Mouse (Mus musculus) liver, embryonic 12.5 days (tissue): ENCODE measurements around the gene Gm17374. TPM values are rescaled to one million over a fixed set of nuclear protein-coding genes. Genes with fewer than 3 reads are reported as not detected.
"Not testable (repeated sequence)": the region's sequence is repeated elsewhere in the genome, so short reads cannot be mapped to it uniquely, and the experiment has no call there.

Experiments used
- ATAC-seq: fragments of 200-750 bp; cut with Nextera tagmentation; 2 replicates; pipeline ENCODE4 v1.8.0; 2017; ENCODE audit warnings: moderate number of reproducible peaks, mild to moderate bottlenecking, moderate library complexity
- H3K27ac ChIP-seq: fragments of 300-500 bp; sonication (generic); 2 replicates; pipeline ENCODE4 v1.5.1; 2016; ENCODE audit warnings: mild to moderate bottlenecking
- H3K27me3 ChIP-seq: fragments of 300-500 bp; sonication (generic); replicated peaks from 2 replicates; pipeline ENCODE4 v1.6.1; 2016; ENCODE audit warnings: mild to moderate bottlenecking, moderate library complexity
- H3K36me3 ChIP-seq: fragments of 300-500 bp; sonication (generic); 2 replicates; pipeline ENCODE4 v1.6.1; 2016; ENCODE audit warnings: mild to moderate bottlenecking, moderate library complexity
- H3K4me1 ChIP-seq: fragments of 300-500 bp; sonication (generic); 2 replicates; pipeline ENCODE4 v1.6.1; 2016
- H3K4me2 ChIP-seq: fragments of 300-500 bp; sonication (generic); 2 replicates; pipeline ENCODE4 v1.6.1; 2016; ENCODE audit warnings: mild to moderate bottlenecking, moderate library complexity
- H3K4me3 ChIP-seq: fragments of 300-500 bp; sonication (generic); 2 replicates; pipeline ENCODE4 v1.5.1; 2016; ENCODE audit warnings: mild to moderate bottlenecking, moderate library complexity
- H3K9ac ChIP-seq: fragments of 300-500 bp; sonication (generic); 2 replicates; pipeline ENCODE4 v1.6.1; 2016; ENCODE audit warnings: mild to moderate bottlenecking, moderate library complexity
- H3K9me3 ChIP-seq: fragments of 300-500 bp; sonication (generic); replicated peaks from 2 replicates; pipeline ENCODE4 v1.6.1; 2016; ENCODE audit warnings: mild to moderate bottlenecking, moderate library complexity
- WGBS: fragments of 180-500 bp; shearing (Covaris S2); methylation state at CpG from one replicate; pipeline ENCODE4 v1.1.7; 2016; ENCODE audit not compliant: insufficient replicate concordance; 5-methylcytosine and 5-hydroxymethylcytosine counted together
- polyA plus RNA-seq: library from polyadenylated mRNA; unstranded; fragments of >200 nt; fragmentation: Nextera tagmentation; extraction: Ambion mirVana; gene quantifications from 2 replicates; pipeline ENCODE4 v1.2.1, GENCODE M21; 2016

The Gm17374 gene
- polyA plus RNA-seq, 1 experiment from 2014 or later = not detected

- WGBS = 86% methylated on average over 3 of the region's 3 CpGs
- not testable (repeated sequence) for H3K27me3 ChIP-seq, ATAC-seq, H3K9ac ChIP-seq, H3K4me1 ChIP-seq, H3K27ac ChIP-seq, H3K4me3 ChIP-seq, H3K9me3 ChIP-seq, H3K4me2 ChIP-seq
- H3K36me3 ChIP-seq = peaks cover 42% of the 10 kb centered on the region
These were observed 33.9 kb downstream of the Gm17374 start for GRCm38 (mm10) chr2:140185685-140186210.

GRCm38 (mm10) chr2:140200713-140201112 lies 48.9 kb downstream of the Gm17374 start:
- peaks cover 34% of the 10 kb centered on the region for H3K36me3 ChIP-seq
- no peak overlapping the region for H3K4me3 ChIP-seq
- no peaks in the 10 kb centered on the region for H3K27me3 ChIP-seq
- no peaks in the 10 kb centered on the region for H3K9me3 ChIP-seq
- H3K4me2 ChIP-seq = no peak overlapping the region
- 72% methylated on average over 2 of the region's 2 CpGs for WGBS
- 0 out of 2 replicates have a peak, but pooled peaks cover 5% of the 10 kb centered on the region for H3K4me1 ChIP-seq
- H3K27ac ChIP-seq = no peak overlapping the region
- ATAC-seq = no peak
- H3K9ac ChIP-seq = no peak overlapping the region

GRCm38 (mm10) chr2:140202573-140202972 lies 50.7 kb downstream of the Gm17374 start:
- WGBS = 58% methylated on average over 5 of the region's 5 CpGs
- Histone ChIP-seq H3K27ac (no peak overlapping the region), H3K9ac (no peak overlapping the region), H3K27me3 (no peaks in the 10 kb centered on the region), H3K9me3 (no peaks in the 10 kb centered on the region), H3K4me3 (no peak overlapping the region), H3K4me2 (no peak overlapping the region), H3K4me1 (0 out of 2 replicates have a peak, but pooled peaks cover 5% of the 10 kb centered on the region), H3K36me3 (peaks cover 27% of the 10 kb centered on the region)
- peak; percentile 67 for ATAC-seq

Other genes starting within 250 kb of the Gm17374 start
- gene Tasp1, start 85.2 kb upstream of the Gm17374 start, polyA plus RNA-seq = 20.6 and 20.8 TPM in 2 replicates
- 20.5 and 21.3 TPM in 2 replicates for gene Esf1, start 18.5 kb downstream of the Gm17374 start, polyA plus RNA-seq
- 11.0 and 12.7 TPM in 2 replicates for gene Ndufaf5, start 18.6 kb downstream of the Gm17374 start, polyA plus RNA-seq
- not detected in 2 replicates for gene Sel1l2, start 237.7 kb downstream of the Gm17374 start, polyA plus RNA-seq
- gene Macrod2, start 243.3 kb downstream of the Gm17374 start, polyA plus RNA-seq = 11.3 and 11.8 TPM in 2 replicates